Mouse (Mus musculus): ENCODE results near the gene Rcor3.

DNA sequence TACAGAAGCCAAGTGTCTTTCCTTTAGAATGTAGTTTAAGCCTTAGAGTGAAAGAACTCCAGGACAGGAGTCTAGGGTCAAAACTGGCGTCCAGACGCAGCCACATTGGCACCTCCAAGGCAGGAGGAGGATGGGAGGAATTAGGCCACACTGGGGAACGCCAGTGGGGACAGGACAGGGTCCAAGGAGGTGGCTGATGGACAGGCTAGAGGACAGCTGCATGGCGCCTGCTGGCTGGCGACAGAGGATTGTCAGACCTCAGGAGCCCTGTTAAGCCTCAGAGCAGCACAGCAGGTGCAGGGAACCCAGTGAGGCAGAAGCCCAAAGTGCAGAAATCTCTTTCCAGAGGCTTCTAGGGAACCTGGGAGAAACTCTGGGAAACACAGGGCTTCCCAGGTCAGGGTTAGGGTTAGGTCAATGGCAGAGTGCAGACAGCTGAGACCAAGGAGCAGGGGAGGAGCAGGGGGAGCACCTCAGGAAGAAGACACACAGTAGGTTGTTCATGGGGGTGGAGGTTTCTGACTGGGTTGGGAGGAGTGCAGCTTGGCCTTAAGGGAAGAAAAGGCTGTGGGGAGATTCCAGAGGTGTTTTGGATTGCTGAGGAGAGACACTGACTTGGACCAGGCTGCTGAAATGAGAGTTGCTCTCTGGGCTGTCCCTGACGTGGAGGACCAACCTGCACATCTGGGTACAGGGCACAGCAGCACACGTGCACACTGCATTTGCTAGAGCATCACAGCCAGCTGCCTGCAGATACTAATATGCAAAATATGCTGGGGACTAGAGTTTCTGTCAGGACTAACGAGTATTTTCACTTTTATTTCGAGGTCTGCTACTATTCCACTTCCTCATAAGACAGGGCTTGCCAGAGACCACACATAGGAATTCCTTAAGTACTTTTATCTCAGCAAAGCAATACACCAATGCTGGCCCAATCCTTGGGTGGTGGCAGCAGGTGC is 48.4 kb downstream of the Rcor3 start:
- TF ChIP-seq POLR2A (IDR thresholded peaks at IDR 0.05; ENCODE audit: low read depth, low read length): no peak
- no peak for TF ChIP-seq CTCF (conservative IDR thresholded peaks at IDR 0.05 in 1 of 2, IDR thresholded peaks at IDR 0.05 in 1 of 2; ENCODE audit: low read depth in 2 of 2, low read length in 2 of 2)
- TF ChIP-seq NRF1 (IDR thresholded peaks at IDR 0.05; ENCODE audit: low read depth, low read length): no peak
- peak; percentile 91 for TF ChIP-seq ZKSCAN1 (IDR thresholded peaks at IDR 0.05; ENCODE audit: borderline replicate concordance, low read depth, low read length)
- TF ChIP-seq IRF4 (IDR thresholded peaks at IDR 0.05; ENCODE audit: low read depth, low read length): peak; percentile 85

Measured in CH12.LX (cell line).